Mouse (Mus musculus): ENCODE results near the gene Hist3h2ba. TPM values are rescaled to one million over a fixed set of nuclear protein-coding genes. Genes with fewer than 3 reads are reported as not detected.

Gene Hist3h2ba
- polyA plus RNA-seq, 1 experiment, result not detected

- Histone ChIP-seq H3K27ac (ENCODE audit: insufficient read depth, low read depth, low read length) (no peak overlapping the region), H3K4me3 (ENCODE audit: insufficient read depth, low read length) (peak overlapping the region; percentile 89), H3K4me1 (ENCODE audit: control insufficient read depth, insufficient read depth, low read length) (peaks cover 9% of the 10 kb centered on the region; the same call in 1 of the 2 replicates)
- TF ChIP-seq CTCF (IDR thresholded peaks at IDR 0.05; ENCODE audit: low read depth, low read length), result no peak
- TF ChIP-seq POLR2A (IDR thresholded peaks at IDR 0.05; ENCODE audit: borderline replicate concordance, low read depth, low read length), result no peak
Measured at GRCm38 (mm10) chr11:58937909-58938308, 10.8 kb upstream of the Hist3h2ba start.

GRCm38 (mm10) chr11:58938322-58939087 is 10.2 kb upstream of the Hist3h2ba start, which contains the start of gene Rnf187:
TSS of gene Rnf187 (minus strand) at chr11:58938916.
- TF ChIP-seq CTCF (IDR thresholded peaks at IDR 0.05; ENCODE audit: low read depth, low read length) (no peak), POLR2A (IDR thresholded peaks at IDR 0.05; ENCODE audit: borderline replicate concordance, low read depth, low read length) (no peak)
- Histone ChIP-seq H3K27ac (ENCODE audit: insufficient read depth, low read depth, low read length) (peak within 1 kb of the TSS; percentile 53), H3K4me1 (ENCODE audit: control insufficient read depth, insufficient read depth, low read length) (peaks cover 9% of the 10 kb centered on the region; the same call in 1 of the 2 replicates), H3K4me3 (ENCODE audit: insufficient read depth, low read length) (peak within 1 kb of the TSS; percentile 89)

- H3K4me3 ChIP-seq (ENCODE audit: insufficient read depth, low read length), result peak overlapping the region; percentile 33
- TF ChIP-seq CTCF (IDR thresholded peaks at IDR 0.05; ENCODE audit: low read depth, low read length) (no peak), POLR2A (IDR thresholded peaks at IDR 0.05; ENCODE audit: borderline replicate concordance, low read depth, low read length) (no peak)
- peaks cover 9% of the 10 kb centered on the region; the same call in 1 of the 2 replicates for H3K4me1 ChIP-seq (ENCODE audit: control insufficient read depth, insufficient read depth, low read length)
- H3K27ac ChIP-seq (ENCODE audit: insufficient read depth, low read depth, low read length), result 0 out of 2 replicates have a peak overlapping the region, but pooled peaks have one; percentile 2
Measured at GRCm38 (mm10) chr11:58939088-58939439, 9.7 kb upstream of the Hist3h2ba start.

GRCm38 (mm10) chr11:58944136-58944535 is 4.6 kb upstream of the Hist3h2ba start:
- H3K4me1 ChIP-seq (ENCODE audit: control insufficient read depth, insufficient read depth, low read length), result no peaks in the 10 kb centered on the region; the same call in 1 of the 2 replicates
- no peak overlapping the region for H3K27ac ChIP-seq (ENCODE audit: insufficient read depth, low read depth, low read length)
- no peak overlapping the region for H3K4me3 ChIP-seq (ENCODE audit: insufficient read depth, low read length)
- TF ChIP-seq CTCF (IDR thresholded peaks at IDR 0.05; ENCODE audit: low read depth, low read length), result no peak
- TF ChIP-seq POLR2A (IDR thresholded peaks at IDR 0.05; ENCODE audit: borderline replicate concordance, low read depth, low read length), result no peak

GRCm38 (mm10) chr11:58947306-58947705 is 1.4 kb upstream of the Hist3h2ba start:
- Histone ChIP-seq H3K4me1 (ENCODE audit: control insufficient read depth, insufficient read depth, low read length) (no peaks in the 10 kb centered on the region; the same call in 1 of the 2 replicates), H3K4me3 (ENCODE audit: insufficient read depth, low read length) (no peak overlapping the region), H3K27ac (ENCODE audit: insufficient read depth, low read depth, low read length) (no peak overlapping the region)
- TF ChIP-seq POLR2A (IDR thresholded peaks at IDR 0.05; ENCODE audit: borderline replicate concordance, low read depth, low read length) (no peak), CTCF (IDR thresholded peaks at IDR 0.05; ENCODE audit: low read depth, low read length) (no peak)

- no peak overlapping the region for H3K27ac ChIP-seq (ENCODE audit: insufficient read depth, low read depth, low read length)
- TF ChIP-seq CTCF (IDR thresholded peaks at IDR 0.05; ENCODE audit: low read depth, low read length), result no peak
Measured at GRCm38 (mm10) chr11:58947798-58948528, 757 bp upstream of the Hist3h2ba start.

GRCm38 (mm10) chr11:58949480-58950431 is 1.0 kb downstream of the Hist3h2ba start:
- no peak for TF ChIP-seq POLR2A (IDR thresholded peaks at IDR 0.05; ENCODE audit: borderline replicate concordance, low read depth, low read length)
- peaks cover 8% of the 10 kb centered on the region for H3K4me1 ChIP-seq (ENCODE audit: control insufficient read depth, insufficient read depth, low read length)
- no peak overlapping the region for H3K4me3 ChIP-seq (ENCODE audit: insufficient read depth, low read length)
- H3K27ac ChIP-seq (ENCODE audit: insufficient read depth, low read depth, low read length), result no peak overlapping the region

More at GRCm38 (mm10) chr11:58947798-58948528, 757 bp upstream of the Hist3h2ba start:
- Histone ChIP-seq H3K4me3 (ENCODE audit: insufficient read depth, low read length) (peak overlapping the region; percentile 23), H3K4me1 (ENCODE audit: control insufficient read depth, insufficient read depth, low read length) (no peaks in the 10 kb centered on the region; the same call in none of the 2 replicates)

- H3K4me3 ChIP-seq (ENCODE audit: insufficient read depth, low read length), result no peak overlapping the region
- TF ChIP-seq POLR2A (IDR thresholded peaks at IDR 0.05; ENCODE audit: borderline replicate concordance, low read depth, low read length) (no peak), CTCF (IDR thresholded peaks at IDR 0.05; ENCODE audit: low read depth, low read length) (no peak)
- H3K4me1 ChIP-seq (ENCODE audit: control insufficient read depth, insufficient read depth, low read length), result peaks cover 8% of the 10 kb centered on the region
- no peak overlapping the region for H3K27ac ChIP-seq (ENCODE audit: insufficient read depth, low read depth, low read length)
Measured at GRCm38 (mm10) chr11:58951210-58951609, 2.5 kb downstream of the Hist3h2ba start.
